Mouse (Mus musculus) ES-Bruce4 (cell line): Measurements from ENCODE around the gene Dus4l. TPM values are rescaled to one million over a fixed set of nuclear protein-coding genes. Genes with fewer than 3 reads are reported as not detected.

ENCODE experiments used
- H3K27ac ChIP-seq: 2 replicates; pipeline ENCODE4 v1.5.1; 2012; ENCODE audit warnings: low read length, inconsistent platforms; ENCODE audit not compliant: insufficient read depth
- H3K27me3 ChIP-seq: 2 replicates; pipeline ENCODE4 v1.6.1; 2012; ENCODE audit warnings: mild to moderate bottlenecking, low read length, inconsistent platforms; ENCODE audit not compliant: control insufficient read depth, poor library complexity, insufficient read depth, severe bottlenecking
- H3K36me3 ChIP-seq: 2 replicates; pipeline ENCODE4 v1.6.1; 2012; ENCODE audit warnings: inconsistent platforms, mild to moderate bottlenecking, low read length, moderate library complexity; ENCODE audit not compliant: control insufficient read depth, poor library complexity, insufficient read depth, severe bottlenecking
- H3K4me1 ChIP-seq: one replicate; pipeline ENCODE4 v1.8.1; 2011; ENCODE audit warnings: low read length; ENCODE audit not compliant: control insufficient read depth, insufficient read depth
- H3K4me3 ChIP-seq: 2 replicates; pipeline ENCODE4 v1.5.1; 2011; ENCODE audit warnings: low read depth, mild to moderate bottlenecking, low read length
- H3K9ac ChIP-seq: 2 replicates; pipeline ENCODE4 v1.6.1; 2012; ENCODE audit warnings: low read depth, mild to moderate bottlenecking, inconsistent platforms; ENCODE audit not compliant: poor library complexity, severe bottlenecking
- H3K9me3 ChIP-seq: replicated peaks from 2 replicates; pipeline ENCODE4 v1.6.1; 2012; ENCODE audit warnings: mild to moderate bottlenecking, low read length, inconsistent platforms; ENCODE audit not compliant: control insufficient read depth, poor library complexity, insufficient read depth, severe bottlenecking
- CTCF ChIP-seq: IDR thresholded peaks from one replicate; pipeline ENCODE4 v1.8.1; 2011; ENCODE audit warnings: low read depth, low read length
- EP300 ChIP-seq: IDR thresholded peaks from 2 replicates; pipeline ENCODE4 v1.6.1; 2011; ENCODE audit warnings: low read depth, low read length; ENCODE audit not compliant: insufficient read depth
- POLR2A ChIP-seq: IDR thresholded peaks from one replicate; pipeline ENCODE4 v1.8.1; 2011; ENCODE audit warnings: low read length; ENCODE audit not compliant: insufficient read depth
- polyA plus RNA-seq: library from polyadenylated mRNA; stranded (reverse); fragments of >200 nt; gene quantifications from 2 replicates; pipeline ENCODE4 v1.2.4, GENCODE M21; 2011; ENCODE audit warnings: low read depth; ENCODE audit not compliant: missing spikeins, insufficient read depth, insufficient read length

The Dus4l gene
- polyA plus RNA-seq, 1 experiment, result 23.9 TPM

- Histone ChIP-seq H3K27ac (no peak overlapping the region), H3K9me3 (peaks cover 3% of the 10 kb centered on the region; the same call in 1 of the 2 replicates), H3K9ac (no peak overlapping the region), H3K4me1 (no peaks in the 10 kb centered on the region), H3K4me3 (no peak overlapping the region), H3K36me3 (0 out of 2 replicates have a peak, but pooled peaks cover 2% of the 10 kb centered on the region), H3K27me3 (no peaks in the 10 kb centered on the region)
- TF ChIP-seq POLR2A (no peak), CTCF (no peak), EP300 (no peak)
Observed at GRCm38 (mm10) chr12:31613353-31613752, 41.3 kb downstream of the Dus4l start.

GRCm38 (mm10) chr12:31608138-31608537, 46.5 kb downstream of the Dus4l start:
- Histone ChIP-seq H3K27me3 (no peaks in the 10 kb centered on the region), H3K4me3 (no peak overlapping the region), H3K36me3 (no peaks in the 10 kb centered on the region), H3K27ac (0 out of 2 replicates have a peak overlapping the region, but pooled peaks have one; percentile 71), H3K9me3 (no peaks in the 10 kb centered on the region), H3K4me1 (peaks cover 1% of the 10 kb centered on the region), H3K9ac (no peak overlapping the region)
- TF ChIP-seq CTCF, result no peak

GRCm38 (mm10) chr12:31604894-31605293, 49.7 kb downstream of the Dus4l start:
- Histone ChIP-seq H3K9me3 (no peaks in the 10 kb centered on the region), H3K27ac (no peak overlapping the region), H3K4me3 (no peak overlapping the region), H3K9ac (no peak overlapping the region), H3K27me3 (no peaks in the 10 kb centered on the region), H3K36me3 (no peaks in the 10 kb centered on the region), H3K4me1 (peaks cover 1% of the 10 kb centered on the region)
- TF ChIP-seq POLR2A, result no peak

GRCm38 (mm10) chr12:31603586-31603985, 51.0 kb downstream of the Dus4l start:
- Histone ChIP-seq H3K27me3 (no peaks in the 10 kb centered on the region), H3K4me3 (no peak overlapping the region), H3K4me1 (peaks cover 1% of the 10 kb centered on the region), H3K9ac (no peak overlapping the region), H3K27ac (no peak overlapping the region), H3K36me3 (no peaks in the 10 kb centered on the region), H3K9me3 (no peaks in the 10 kb centered on the region)
- TF ChIP-seq EP300 (no peak), POLR2A (no peak), CTCF (no peak)

- Histone ChIP-seq H3K27me3 (no peaks in the 10 kb centered on the region), H3K27ac (no peak overlapping the region), H3K4me3 (no peak overlapping the region), H3K36me3 (no peaks in the 10 kb centered on the region), H3K4me1 (no peaks in the 10 kb centered on the region), H3K9me3 (no peaks in the 10 kb centered on the region), H3K9ac (no peak overlapping the region)
- no peak for TF ChIP-seq EP300
Observed at GRCm38 (mm10) chr12:31594296-31594695, 60.3 kb downstream of the Dus4l start.

- Histone ChIP-seq H3K27ac (no peak overlapping the region), H3K27me3 (no peaks in the 10 kb centered on the region), H3K4me1 (no peaks in the 10 kb centered on the region), H3K9ac (no peak overlapping the region), H3K9me3 (no peaks in the 10 kb centered on the region), H3K4me3 (no peak overlapping the region), H3K36me3 (no peaks in the 10 kb centered on the region)
- TF ChIP-seq POLR2A, result no peak
- no peak for TF ChIP-seq EP300
- TF ChIP-seq CTCF, result no peak
Observed at GRCm38 (mm10) chr12:31592011-31592410, 62.6 kb downstream of the Dus4l start.

Other genes with a start within 250 kb of the Dus4l start
- 45.3 and 47.6 TPM in 2 replicates for gene Cbll1, start 155.2 kb downstream of the Dus4l start, polyA plus RNA-seq
- not detected in 2 replicates for gene Slc26a4, start 94.9 kb downstream of the Dus4l start, polyA plus RNA-seq
- 33.1 and 33.2 TPM in 2 replicates for gene Bcap29, start 20.2 kb downstream of the Dus4l start, polyA plus RNA-seq
- gene Cog5, start within 50 bp of the Dus4l start, polyA plus RNA-seq, result 50.6 and 53.6 TPM in 2 replicates
- gene Gpr22, start 59.1 kb upstream of the Dus4l start, polyA plus RNA-seq, result not detected in 2 replicates